Mouse (Mus musculus) fat pad, adult 2 months (tissue): Measurements from ENCODE around the gene Eif4h.

Experiments used
- DNase-seq: peaks from one replicate; pipeline ENCODE4 v3.0.0-alpha.2; 2011; ENCODE audit warnings: low read depth, low spot score; ENCODE audit errors: extremely low read depth

Eif4h gene

GRCm38 (mm10) chr5:134639269-134639682 is at the start of gene Eif4h:
Eif4h (minus strand) TSS chr5:134639490.
- peak; percentile 40 for DNase-seq

GRCm38 (mm10) chr5:134688718-134689284 is 49.5 kb upstream of the Eif4h start:
- DNase-seq, result peak; percentile 76

GRCm38 (mm10) chr5:134688086-134688717 is 48.9 kb upstream of the Eif4h start, which contains the start of gene Limk1:
Limk1 (minus strand) TSS chr5:134688598.
- DNase-seq, result no peak

GRCm38 (mm10) chr5:134687187-134687586 is 47.9 kb upstream of the Eif4h start:
- DNase-seq, result no peak

GRCm38 (mm10) chr5:134686541-134686940 is 47.3 kb upstream of the Eif4h start:
- DNase-seq, result no peak

GRCm38 (mm10) chr5:134684398-134684797 is 45.1 kb upstream of the Eif4h start:
- DNase-seq, result no peak

- no peak for DNase-seq
Measured at GRCm38 (mm10) chr5:134683813-134684212, 44.5 kb upstream of the Eif4h start.

- DNase-seq, result no peak
Measured at GRCm38 (mm10) chr5:134680238-134680637, 40.9 kb upstream of the Eif4h start.

GRCm38 (mm10) chr5:134678827-134679546 is 39.7 kb upstream of the Eif4h start:
- no peak for DNase-seq

- no peak for DNase-seq
Measured at GRCm38 (mm10) chr5:134678031-134678430, 38.7 kb upstream of the Eif4h start.

GRCm38 (mm10) chr5:134677491-134677890 is 38.2 kb upstream of the Eif4h start:
- no peak for DNase-seq

- DNase-seq, result no peak
Measured at GRCm38 (mm10) chr5:134675956-134676759, 36.9 kb upstream of the Eif4h start.

- no peak for DNase-seq
Measured at GRCm38 (mm10) chr5:134674977-134675376, 35.7 kb upstream of the Eif4h start.

- no peak for DNase-seq
Measured at GRCm38 (mm10) chr5:134672611-134673010, 33.3 kb upstream of the Eif4h start.

GRCm38 (mm10) chr5:134672198-134672516 is 32.9 kb upstream of the Eif4h start:
- no peak for DNase-seq

- no peak for DNase-seq
Measured at GRCm38 (mm10) chr5:134671335-134672197, 32.3 kb upstream of the Eif4h start.

- DNase-seq, result no peak
Measured at GRCm38 (mm10) chr5:134669001-134669708, 29.9 kb upstream of the Eif4h start.

- DNase-seq, result no peak
Measured at GRCm38 (mm10) chr5:134668495-134668894, 29.2 kb upstream of the Eif4h start.

GRCm38 (mm10) chr5:134656708-134657107 is 17.4 kb upstream of the Eif4h start:
- no peak for DNase-seq

GRCm38 (mm10) chr5:134652015-134652414 is 12.7 kb upstream of the Eif4h start:
- DNase-seq, result peak; percentile 86
